Mouse (Mus musculus) bone marrow macrophage, adult 2 months (primary cell): Measurements from ENCODE around the gene Eipr1. TPM values are rescaled to one million over a fixed set of nuclear protein-coding genes. Genes with fewer than 3 reads are reported as not detected.

Experiments
- H3K27ac ChIP-seq: 2 replicates; pipeline ENCODE4 v1.5.1; 2012; ENCODE audit warnings: low read depth, low read length; ENCODE audit not compliant: insufficient read depth
- H3K4me1 ChIP-seq: 2 replicates; pipeline ENCODE4 v1.6.1; 2012; ENCODE audit warnings: low read length; ENCODE audit not compliant: control insufficient read depth, insufficient read depth
- H3K4me3 ChIP-seq: 2 replicates; pipeline ENCODE4 v1.5.1; 2012; ENCODE audit warnings: mild to moderate bottlenecking, low read length, moderate library complexity; ENCODE audit not compliant: insufficient read depth
- CTCF ChIP-seq: IDR thresholded peaks from 2 replicates; pipeline ENCODE4 v1.5.1; 2012; ENCODE audit warnings: low read depth, mild to moderate bottlenecking, low read length, moderate library complexity
- POLR2A ChIP-seq: IDR thresholded peaks from 2 replicates; pipeline ENCODE4 v1.6.1; 2012; ENCODE audit warnings: mild to moderate bottlenecking, low read depth, low read length, borderline replicate concordance
- polyA plus RNA-seq: library from polyadenylated mRNA; stranded (reverse); fragments of >200 nt; gene quantifications from 2 replicates; pipeline ENCODE4 v1.2.4, GENCODE M21; 2012; ENCODE audit not compliant: missing spikeins, insufficient read depth, insufficient read length

Gene Eipr1
- polyA plus RNA-seq, 1 experiment = 12.9 TPM

- TF ChIP-seq POLR2A = no peak
- no peak for TF ChIP-seq CTCF
- Histone ChIP-seq H3K4me1 (peaks cover 9% of the 10 kb centered on the region), H3K4me3 (no peak overlapping the region), H3K27ac (no peak overlapping the region)
Observed at GRCm38 (mm10) chr12:28838268-28838667, 86.7 kb downstream of the Eipr1 start.

- TF ChIP-seq CTCF (no peak), POLR2A (no peak)
- Histone ChIP-seq H3K27ac (no peak overlapping the region), H3K4me3 (no peak overlapping the region), H3K4me1 (peaks cover 9% of the 10 kb centered on the region)
Observed at GRCm38 (mm10) chr12:28838971-28839370, 87.4 kb downstream of the Eipr1 start.

- Histone ChIP-seq H3K4me1 (no peaks in the 10 kb centered on the region), H3K4me3 (no peak overlapping the region), H3K27ac (no peak overlapping the region)
- TF ChIP-seq CTCF = no peak
- TF ChIP-seq POLR2A = no peak
Observed at GRCm38 (mm10) chr12:28841179-28841698, 89.6 kb downstream of the Eipr1 start.

- TF ChIP-seq POLR2A = no peak
- no peak for TF ChIP-seq CTCF
- Histone ChIP-seq H3K4me1 (no peaks in the 10 kb centered on the region), H3K27ac (no peak overlapping the region), H3K4me3 (no peak overlapping the region)
Observed at GRCm38 (mm10) chr12:28845811-28846210, 94.2 kb downstream of the Eipr1 start.

- H3K4me3 ChIP-seq = no peak overlapping the region
- TF ChIP-seq POLR2A (no peak), CTCF (no peak)
- H3K27ac ChIP-seq = no peak overlapping the region
- H3K4me1 ChIP-seq = no peaks in the 10 kb centered on the region
Observed at GRCm38 (mm10) chr12:28847401-28847800, 95.8 kb downstream of the Eipr1 start.

GRCm38 (mm10) chr12:28848726-28849612 is 97.4 kb downstream of the Eipr1 start:
- Histone ChIP-seq H3K27ac (no peak overlapping the region), H3K4me1 (no peaks in the 10 kb centered on the region), H3K4me3 (no peak overlapping the region)
- TF ChIP-seq CTCF (no peak), POLR2A (no peak)

GRCm38 (mm10) chr12:28859495-28860263 is 108.1 kb downstream of the Eipr1 start:
- Histone ChIP-seq H3K4me1 (no peaks in the 10 kb centered on the region), H3K27ac (no peak overlapping the region), H3K4me3 (no peak overlapping the region)
- TF ChIP-seq CTCF = no peak
- no peak for TF ChIP-seq POLR2A

- Histone ChIP-seq H3K4me3 (no peak overlapping the region), H3K27ac (no peak overlapping the region), H3K4me1 (no peaks in the 10 kb centered on the region)
- TF ChIP-seq CTCF (no peak), POLR2A (no peak)
Observed at GRCm38 (mm10) chr12:28860264-28860560, 108.6 kb downstream of the Eipr1 start.

GRCm38 (mm10) chr12:28863260-28863659 is 111.7 kb downstream of the Eipr1 start:
- H3K4me1 ChIP-seq = no peaks in the 10 kb centered on the region
- H3K4me3 ChIP-seq = no peak overlapping the region
- TF ChIP-seq CTCF (no peak), POLR2A (no peak)
- no peak overlapping the region for H3K27ac ChIP-seq

GRCm38 (mm10) chr12:28866121-28866520 is 114.5 kb downstream of the Eipr1 start:
- Histone ChIP-seq H3K4me1 (no peaks in the 10 kb centered on the region), H3K27ac (no peak overlapping the region), H3K4me3 (no peak overlapping the region)
- no peak for TF ChIP-seq POLR2A
- no peak for TF ChIP-seq CTCF
